Mouse (Mus musculus) embryonic stem cell, embryonic (primary cell): ENCODE data around the gene Atrnl1.
"Not testable (repeated sequence)": the region's sequence is repeated elsewhere in the genome, so short reads cannot be mapped to it uniquely, and the experiment has no call there.

Experiments used
- CTCF ChIA-PET, 4 experiments: fragments of 300-600 bp in 2 of 4; fragments of 350-600 bp in 2 of 4; sonication (Branson Sonifier 250); formaldehyde crosslinking; loops; one replicate each; lab custom pipeline; 2022; ENCODE audit warnings: inconsistent platforms in 2 of 4; lab: Charles Lee
- POLR2A ChIA-PET, 4 experiments: fragments of 300-600 bp in 2 of 4; fragments of 350-600 bp in 2 of 4; sonication (Branson Sonifier 250); formaldehyde crosslinking; loops; one replicate each; lab custom pipeline; 2022; ENCODE audit warnings: antibody characterized with exemption in 4 of 4, inconsistent platforms in 1 of 4; lab: Charles Lee

Atrnl1 gene

DNA sequence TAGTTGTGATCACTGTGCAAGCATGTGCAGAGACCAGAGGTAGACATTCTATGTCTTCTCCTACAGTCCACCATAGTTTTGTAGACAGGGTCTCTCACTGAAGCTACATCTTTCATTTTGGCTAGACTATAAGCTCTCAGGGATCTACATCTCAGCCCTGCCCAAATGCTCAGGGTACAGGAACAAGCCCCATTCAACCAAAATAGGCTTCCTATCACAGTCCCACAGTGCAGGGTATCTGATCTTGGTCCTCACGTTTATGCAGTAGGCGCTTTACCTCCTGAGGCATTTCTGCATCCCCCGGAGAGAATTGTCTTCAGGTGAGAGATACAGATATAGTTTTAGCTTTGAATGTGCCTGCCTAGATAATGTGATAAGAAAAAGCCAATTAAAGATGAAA is 346.5 kb downstream of the Atrnl1 start:
- ChIA-PET CTCF (interaction anchor here in 2 of 4 experiments (0.6 to 0.7 kb wide), 3 partner anchors 90 to 603 kb away, joined by 3 to 5 read pairs (median 5); no protein-coding TSS in a partner anchor), POLR2A (interaction anchor here in 1 of 4 experiments (1.3 kb wide), 1 partner anchor 16 kb away, joined by 3 read pairs; no protein-coding TSS in a partner anchor)

DNA sequence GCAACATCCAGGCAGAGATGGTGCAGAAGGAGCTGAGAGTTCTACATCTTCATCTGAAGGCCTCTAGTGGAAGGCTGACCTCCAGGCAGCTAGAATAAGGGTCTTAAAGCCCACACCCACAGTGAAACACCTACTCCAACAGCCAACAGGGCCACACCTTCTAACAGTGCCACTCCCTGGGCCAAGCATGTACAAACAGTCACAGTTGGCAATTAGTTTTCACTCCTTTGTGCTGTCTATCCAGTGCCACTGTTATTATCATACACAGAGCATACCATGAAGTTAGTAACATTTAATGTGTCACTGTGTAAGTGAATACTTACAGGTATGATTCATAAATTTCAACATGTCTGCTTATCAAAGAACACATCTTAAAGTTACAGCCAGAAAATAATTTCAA is 347.3 kb downstream of the Atrnl1 start:
- CTCF ChIA-PET, result no interaction called here
- POLR2A ChIA-PET, result interaction anchor here in 1 of 4 experiments (1.3 kb wide), 1 partner anchor 15 kb away, joined by 3 read pairs; no protein-coding TSS in a partner anchor

DNA sequence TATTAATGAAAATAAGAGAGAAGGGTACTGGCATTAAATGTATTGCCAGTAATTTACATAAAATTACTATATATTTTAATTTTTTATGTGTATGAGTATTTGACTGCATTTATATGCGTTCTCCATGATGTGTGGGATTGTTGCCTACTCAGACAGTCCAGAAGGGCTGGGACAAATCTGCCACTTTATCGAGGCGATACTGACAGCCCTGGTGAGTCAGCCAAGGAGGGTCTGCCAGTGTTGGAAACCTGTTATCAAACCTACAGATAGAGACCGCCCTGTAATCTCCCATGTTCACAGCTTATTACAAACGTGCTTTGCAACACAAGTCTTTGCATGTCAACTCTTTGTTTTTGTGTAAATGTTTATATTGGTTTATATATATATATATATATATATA is 347.9 kb downstream of the Atrnl1 start:
- POLR2A ChIA-PET, result interaction anchor here in 1 of 4 experiments (1.3 kb wide), 1 partner anchor 15 kb away, joined by 3 read pairs; no protein-coding TSS in a partner anchor
- CTCF ChIA-PET, result no interaction called here

DNA sequence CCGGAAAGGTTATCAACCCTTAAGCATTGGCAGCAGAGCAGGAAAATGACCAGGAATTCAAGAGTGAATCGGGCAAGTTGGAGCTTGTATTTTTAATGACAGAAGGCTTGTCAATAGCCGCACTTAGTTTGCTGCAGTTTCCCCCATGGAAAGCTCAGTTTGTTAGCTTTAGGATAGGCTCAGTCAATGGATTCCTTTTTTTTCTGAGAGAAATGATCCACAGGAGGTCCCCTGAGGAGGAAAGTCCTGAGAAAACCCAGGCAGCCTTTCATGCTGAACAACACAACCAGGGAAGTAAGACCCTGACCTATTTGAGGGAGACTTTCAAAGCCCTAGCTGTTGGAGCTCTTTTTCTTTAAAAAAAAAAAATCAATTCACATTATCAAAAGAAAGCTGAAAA is 350.5 kb downstream of the Atrnl1 start:
- POLR2A ChIA-PET, result interaction anchor here in 1 of 4 experiments (0.6 to 1.3 kb wide), 2 partner anchors 19 to 414 kb away, joined by 3 to 6 read pairs; no protein-coding TSS in a partner anchor
- CTCF ChIA-PET, result no interaction called here

DNA sequence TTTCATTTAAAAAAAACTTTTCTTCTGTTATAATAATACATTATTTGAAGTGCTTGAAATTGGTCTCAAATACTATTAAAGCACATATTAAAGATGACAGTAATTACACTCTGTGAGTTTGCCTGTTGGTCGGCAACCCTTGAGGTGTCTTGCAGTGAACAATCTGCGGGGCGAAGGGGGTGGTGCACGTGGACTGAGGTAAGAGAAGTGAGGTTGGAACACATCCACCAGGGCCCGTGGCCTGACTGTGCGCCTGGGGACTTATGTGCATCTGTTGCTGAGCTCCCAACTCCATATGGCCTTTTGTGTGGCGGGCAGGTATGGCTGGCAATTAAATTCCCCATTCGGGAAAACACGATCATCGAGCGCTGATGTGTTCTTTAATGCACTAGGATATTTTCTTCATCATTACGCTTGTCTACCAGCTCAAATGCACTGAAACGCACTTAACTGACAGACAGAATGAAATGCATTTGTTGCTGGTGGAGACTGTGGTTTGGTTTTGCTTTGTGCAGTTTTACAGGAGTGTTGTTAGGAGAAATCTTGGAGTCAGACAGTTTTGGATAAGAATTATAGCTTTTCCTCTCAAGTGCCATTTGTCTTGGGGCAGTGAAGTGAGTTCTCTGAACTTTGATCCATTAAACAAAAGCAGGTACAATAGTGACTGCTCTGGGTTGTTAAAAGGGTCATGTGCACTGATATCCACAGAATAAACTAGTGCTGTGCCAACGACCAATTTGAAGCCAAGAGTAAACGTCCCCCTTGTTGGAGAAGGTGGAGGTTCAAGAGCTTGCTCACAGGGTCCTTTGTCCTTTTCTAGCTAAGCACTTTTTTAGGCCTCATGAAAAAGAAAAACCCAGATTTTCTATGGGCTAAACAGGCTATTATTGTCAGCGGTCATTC is 351.2 kb downstream of the Atrnl1 start:
- POLR2A ChIA-PET, result interaction anchor here in 2 of 4 experiments (0.6 to 1.3 kb wide), 2 partner anchors 20 to 481 kb away, joined by 3 to 4 read pairs; no protein-coding TSS in a partner anchor
- CTCF ChIA-PET, result no interaction called here

DNA sequence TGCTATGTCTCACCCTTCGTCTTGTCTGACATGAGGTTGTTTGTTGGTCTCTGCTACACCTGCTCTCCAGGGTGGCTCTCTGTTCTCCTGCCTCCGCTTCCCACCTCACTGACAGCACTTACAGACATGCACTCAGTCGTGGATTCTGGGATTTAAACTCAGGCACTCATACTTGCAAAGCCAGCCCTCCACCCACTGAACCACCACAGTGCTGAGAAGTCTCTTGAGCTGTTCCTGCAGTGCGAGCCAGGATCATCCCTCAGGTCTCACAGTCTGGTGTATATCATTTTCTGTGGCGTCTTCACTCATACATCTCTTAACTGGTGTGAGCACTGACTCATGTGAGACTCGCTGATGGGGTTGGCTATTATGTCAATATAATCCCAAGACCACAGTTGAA is 353.0 kb downstream of the Atrnl1 start:
- ChIA-PET CTCF (no interaction called here), POLR2A (no interaction called here)

DNA sequence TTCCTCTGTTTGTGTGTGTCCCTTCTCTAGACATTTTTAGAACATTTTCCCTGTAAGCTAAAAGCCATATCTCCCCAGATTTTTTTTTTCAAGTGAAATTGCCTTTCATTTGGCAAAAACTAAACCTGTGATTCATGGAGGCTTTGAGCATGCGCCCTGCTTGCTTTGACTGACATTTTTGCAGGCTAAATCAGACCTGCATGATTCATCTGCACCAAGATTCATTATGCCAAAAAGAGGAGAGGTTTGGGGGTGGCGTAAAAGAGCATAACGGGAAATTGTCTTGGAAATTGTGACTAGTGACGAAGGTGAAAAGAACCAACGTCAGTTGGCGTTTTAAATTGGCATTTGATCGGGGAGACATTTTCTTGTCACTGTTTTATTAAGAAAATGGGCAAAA is 358.9 kb downstream of the Atrnl1 start:
- ChIA-PET POLR2A (interaction anchor here in 1 of 4 experiments (1.3 kb wide), 1 partner anchor 10 kb away, joined by 4 read pairs; no protein-coding TSS in a partner anchor), CTCF (no interaction called here)

DNA sequence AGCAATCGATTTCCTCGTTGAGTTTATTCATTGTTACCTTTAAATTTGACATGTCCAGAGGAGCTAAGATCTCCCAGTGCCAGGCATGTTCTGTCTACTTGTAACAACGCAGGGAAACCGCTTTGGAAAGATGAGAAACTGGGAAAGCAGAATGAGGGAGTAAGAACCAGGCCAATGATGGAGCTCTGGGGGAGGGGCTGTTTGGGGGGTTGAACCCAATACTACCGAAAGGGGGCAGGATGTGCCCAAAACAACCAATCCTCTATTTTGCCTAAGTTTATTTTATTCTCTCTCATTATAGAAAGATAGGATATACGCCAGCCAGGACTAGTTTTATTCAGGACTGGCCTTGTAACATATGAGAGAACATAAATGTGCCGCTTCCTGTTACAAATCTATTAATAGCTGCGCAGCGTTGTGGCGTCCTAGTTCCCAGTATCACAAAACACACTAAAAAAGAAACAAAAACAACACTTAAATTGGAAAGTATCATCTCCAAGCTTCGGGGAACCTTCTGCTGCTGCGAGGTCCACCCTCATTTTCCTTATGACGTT is 359.6 kb downstream of the Atrnl1 start:
- ChIA-PET CTCF (no interaction called here), POLR2A (interaction anchor here in 1 of 4 experiments (1.3 kb wide), 1 partner anchor 9 kb away, joined by 4 read pairs; no protein-coding TSS in a partner anchor)

DNA sequence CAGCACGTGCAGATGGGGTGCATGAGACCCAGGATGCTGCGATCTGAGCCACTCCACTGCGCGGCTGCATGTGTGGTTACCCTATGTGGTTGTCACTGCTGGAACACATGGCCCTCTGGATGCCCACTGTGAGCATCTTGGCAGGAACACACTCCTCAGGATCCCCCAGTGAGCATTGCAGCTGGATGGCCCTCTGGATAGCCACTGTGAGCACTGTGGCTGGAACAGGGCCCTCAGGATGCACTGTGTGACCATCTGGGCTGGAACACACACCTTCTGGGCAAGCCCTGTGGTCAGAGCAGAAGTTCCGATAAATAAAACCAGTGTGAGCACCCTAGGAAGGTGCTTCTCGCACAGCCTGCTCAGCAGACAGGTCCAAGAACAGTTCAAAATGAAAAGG is 364.4 kb downstream of the Atrnl1 start:
- ChIA-PET POLR2A (no interaction called here), CTCF (interaction anchor here in 1 of 4 experiments (0.7 kb wide), 1 partner anchor 51 kb away, joined by 6 read pairs; no protein-coding TSS in a partner anchor)

DNA sequence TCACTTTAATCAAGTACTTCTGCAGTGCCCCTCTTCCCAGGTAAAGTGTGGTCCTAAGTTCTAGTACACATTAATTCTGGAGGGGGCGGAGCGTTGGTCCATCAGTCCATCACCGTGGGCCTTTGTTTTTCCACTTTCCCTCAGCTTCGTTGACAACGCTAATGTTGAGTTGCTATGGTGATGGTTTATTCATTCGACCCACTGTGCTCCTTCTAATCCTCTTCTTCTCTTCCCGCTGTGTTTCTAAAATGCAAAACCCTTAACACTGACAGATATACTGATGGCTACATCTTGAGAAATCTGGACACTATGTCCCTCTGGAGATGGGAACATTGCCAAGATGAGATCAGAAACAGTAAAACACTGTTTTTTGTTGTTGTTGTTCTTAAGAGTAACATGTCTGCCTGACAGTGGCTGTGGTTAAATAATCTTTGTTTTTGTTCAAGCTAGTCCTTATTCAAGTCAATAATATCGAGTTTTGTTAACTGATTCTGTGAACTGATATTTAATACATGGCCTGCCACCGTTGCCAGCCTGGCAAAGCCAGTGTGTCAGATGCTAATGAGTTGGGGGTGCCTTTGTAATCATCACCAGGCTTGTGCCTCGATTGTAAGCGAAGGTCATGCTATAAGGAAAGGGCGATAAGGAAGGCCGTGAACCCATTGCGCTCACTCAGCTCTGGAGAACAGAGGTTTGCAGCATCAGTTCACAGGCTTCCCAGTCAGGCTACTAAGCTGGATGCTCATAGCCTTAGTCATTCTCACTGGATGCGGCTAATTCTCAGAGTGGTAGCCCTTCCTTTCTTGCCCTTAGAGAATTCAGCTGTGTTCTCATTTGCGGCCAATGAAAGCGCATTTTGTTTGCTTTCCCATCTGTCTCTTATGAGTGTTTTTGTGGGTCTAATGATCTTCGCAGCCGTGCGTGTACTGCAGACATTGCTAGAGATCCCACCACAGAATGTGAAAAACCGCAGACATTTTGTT is 375.4 kb downstream of the Atrnl1 start:
- ChIA-PET CTCF (no interaction called here), POLR2A (no interaction called here)

DNA sequence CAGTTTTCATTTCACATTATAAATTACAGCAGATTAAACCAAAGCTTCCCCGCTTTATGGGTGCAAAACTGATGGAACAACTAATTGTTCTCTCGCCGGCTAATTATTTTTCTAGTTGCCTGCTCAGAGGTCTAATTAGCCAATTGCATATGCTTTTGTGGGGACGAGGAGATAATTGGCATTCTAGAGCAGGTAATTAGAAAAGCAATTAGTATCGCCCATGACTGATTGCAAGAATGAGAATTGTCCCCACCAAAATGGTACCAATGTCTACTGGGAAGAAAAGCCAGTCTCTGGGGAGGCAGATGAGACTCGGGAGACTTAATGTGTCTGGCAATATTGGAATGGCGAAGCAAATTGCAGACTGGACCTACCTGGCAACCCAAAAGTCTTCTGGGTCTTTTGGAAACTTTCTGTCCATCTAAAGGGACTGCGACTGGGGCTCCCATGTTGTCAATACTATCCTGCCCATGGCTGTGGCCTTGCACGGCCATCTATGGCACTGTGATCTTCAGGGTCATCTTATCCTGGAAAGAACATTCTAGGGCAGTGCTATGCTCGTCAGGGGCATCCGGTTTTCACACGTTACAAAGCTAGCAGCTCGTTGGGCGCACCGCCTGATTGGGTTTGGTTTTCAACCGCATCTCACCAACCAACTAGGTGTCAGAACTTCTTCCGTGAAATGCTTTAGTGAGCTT is 377.0 kb downstream of the Atrnl1 start:
- CTCF ChIA-PET, result interaction anchor here in 2 of 4 experiments (1.0 to 2.1 kb wide), 2 partner anchors 11 to 280 kb away, joined by 3 to 10 read pairs; no protein-coding TSS in a partner anchor
- POLR2A ChIA-PET, result no interaction called here

DNA sequence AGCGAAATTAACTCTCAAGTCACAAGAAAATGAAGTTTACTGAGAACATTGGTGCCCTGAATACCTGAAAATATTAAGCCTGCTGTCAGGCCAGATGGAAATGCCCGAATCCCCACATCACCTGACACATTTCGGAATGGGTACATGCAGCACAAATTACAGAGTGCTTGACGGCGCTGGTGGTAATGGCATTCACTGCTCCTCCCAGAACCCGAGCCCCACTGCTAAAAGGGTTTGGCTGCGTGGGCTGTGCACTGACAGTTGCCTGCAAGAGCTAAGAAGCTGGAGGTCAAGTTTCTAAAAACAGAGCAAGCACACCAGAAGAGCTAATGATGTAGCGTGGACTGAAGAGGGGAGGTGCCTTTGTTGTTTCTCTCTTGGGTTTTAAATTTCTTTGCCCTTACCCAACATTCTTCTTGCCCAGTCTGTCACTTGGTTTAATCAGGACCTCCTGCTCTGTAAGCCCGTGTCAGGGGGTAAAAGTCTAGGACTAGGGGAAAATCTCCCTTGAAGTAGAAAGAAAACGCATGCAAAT is 377.8 kb downstream of the Atrnl1 start:
- CTCF ChIA-PET, result interaction anchor here in 3 of 4 experiments (1.0 to 2.1 kb wide), 3 partner anchors 9 to 281 kb away, joined by 3 to 10 read pairs (median 6); no protein-coding TSS in a partner anchor
- POLR2A ChIA-PET, result no interaction called here

DNA sequence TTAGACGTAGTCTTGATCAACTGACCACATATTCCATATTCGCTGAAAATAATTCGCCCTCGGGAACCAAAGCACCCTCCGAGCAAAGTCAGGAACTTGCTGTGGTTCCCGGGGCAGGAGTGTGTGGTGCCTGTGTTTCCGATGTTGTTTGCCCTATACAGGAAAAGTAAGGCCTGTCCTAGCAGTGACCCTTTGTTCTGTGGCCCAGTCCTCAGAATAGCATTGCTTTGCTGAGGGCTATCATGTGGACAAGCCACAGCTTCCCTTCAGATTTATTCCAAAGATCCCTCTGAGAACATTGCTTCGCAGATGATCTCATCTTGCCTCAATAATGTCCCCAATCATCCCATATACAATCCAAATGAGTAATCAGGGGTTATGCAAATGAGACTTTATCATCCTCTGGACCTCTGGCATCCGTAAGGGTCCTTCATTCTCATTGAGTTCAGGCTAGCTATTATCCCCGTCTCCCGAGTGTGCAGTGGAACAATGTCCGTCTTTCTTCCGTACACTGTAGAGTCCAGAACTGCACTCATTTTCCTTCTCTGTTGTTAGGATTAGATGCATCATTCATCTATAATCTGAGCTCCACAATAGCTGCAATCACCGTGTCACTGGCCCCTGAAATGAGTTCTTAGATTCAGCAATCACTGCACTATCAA is 380.4 kb downstream of the Atrnl1 start:
- CTCF ChIA-PET, result no interaction called here
- POLR2A ChIA-PET, result no interaction called here

DNA sequence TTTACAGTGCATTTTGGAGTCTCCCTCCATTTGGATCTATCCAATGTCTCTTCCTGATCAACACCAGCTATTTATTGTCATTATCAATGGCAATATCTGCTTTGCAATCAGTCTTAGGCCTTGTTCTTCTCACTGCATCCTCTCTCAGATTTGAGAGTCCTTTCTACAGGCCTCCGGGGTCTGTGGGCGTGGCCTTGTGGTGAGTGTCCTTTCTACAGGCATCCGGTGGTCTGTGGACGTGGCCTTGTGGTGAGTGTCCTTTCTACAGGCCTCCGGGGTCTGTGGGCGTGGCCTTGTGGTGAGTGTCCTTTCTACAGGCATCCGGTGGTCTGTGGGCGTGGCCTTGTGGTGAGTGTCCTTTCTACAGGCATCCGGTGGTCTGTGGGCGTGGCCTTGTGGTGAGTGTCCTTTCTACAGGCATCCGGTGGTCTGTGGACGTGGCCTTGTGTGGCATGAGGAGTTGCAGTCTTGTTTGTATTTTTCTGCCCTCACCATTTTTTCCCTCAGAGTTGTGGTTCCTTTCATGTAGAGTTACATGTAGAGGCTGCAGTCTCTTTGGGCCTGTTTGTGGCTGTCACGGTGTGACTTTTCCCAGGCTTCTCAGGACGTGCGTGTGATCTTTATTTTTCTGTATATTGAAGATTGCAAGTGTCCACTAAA is 383.5 kb downstream of the Atrnl1 start:
- POLR2A ChIA-PET, result not testable (repeated sequence)

DNA sequence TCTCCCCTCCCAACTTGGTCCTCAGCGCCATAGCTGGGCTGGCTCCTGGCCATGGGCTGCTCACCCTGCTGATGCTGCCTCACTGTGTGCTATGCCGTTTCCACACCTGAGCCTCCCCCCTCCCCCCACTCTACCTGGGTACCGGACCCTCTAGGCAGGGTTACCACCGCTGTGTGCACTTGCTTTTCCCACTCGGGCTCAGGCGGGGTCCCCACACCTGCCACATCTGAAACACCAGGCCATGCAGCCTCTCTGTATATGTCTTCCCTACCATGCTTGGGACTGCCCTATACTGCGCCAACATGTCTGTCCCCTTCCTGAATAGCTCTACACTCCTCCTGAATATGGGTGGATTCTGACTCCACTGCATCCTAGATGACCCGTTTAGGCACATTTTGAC is 384.2 kb downstream of the Atrnl1 start:
- POLR2A ChIA-PET, result no interaction called here
- CTCF ChIA-PET, result interaction anchor here in 1 of 4 experiments (1.2 kb wide), 1 partner anchor 474 kb away, joined by 3 read pairs; no protein-coding TSS in a partner anchor

More for the DNA sequence above, 383.5 kb downstream of the Atrnl1 start:
- CTCF ChIA-PET, result interaction anchor here in 1 of 4 experiments (0.9 kb wide), 1 partner anchor 733 kb away, joined by 3 read pairs; no protein-coding TSS in a partner anchor

DNA sequence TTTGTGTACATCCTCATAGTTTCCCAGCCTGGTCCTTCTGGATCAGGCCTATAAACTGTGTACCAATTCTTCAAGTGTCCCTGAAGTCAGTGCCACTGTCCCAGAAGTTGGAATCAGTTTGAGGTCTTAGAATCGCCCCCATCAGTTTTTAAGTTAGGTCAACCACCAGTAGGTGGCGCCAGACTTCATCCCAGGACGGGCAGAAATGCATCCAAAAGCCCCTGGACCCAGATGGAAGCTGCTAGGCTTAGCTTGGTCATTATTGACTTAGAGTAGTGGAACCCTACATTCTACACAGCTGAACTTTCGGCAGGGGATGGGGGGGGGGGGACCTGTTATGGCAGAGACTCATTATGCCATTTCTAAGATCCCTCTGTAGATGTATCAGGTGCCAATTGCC is 387.1 kb downstream of the Atrnl1 start:
- CTCF ChIA-PET, result interaction anchor here (0.5 to 1.4 kb wide), 24 partner anchors 8 to 1064 kb away, joined by 3 to 10 read pairs (median 3); no protein-coding TSS in a partner anchor
- POLR2A ChIA-PET, result interaction anchor here in 1 of 4 experiments (0.8 kb wide), 1 partner anchor 14 kb away, joined by 4 read pairs; no protein-coding TSS in a partner anchor
